Mouse (Mus musculus): Measurements from ENCODE around the gene Smok2b.
"Not testable (repeated sequence)": the region's sequence is repeated elsewhere in the genome, so short reads cannot be mapped to it uniquely, and the experiment has no call there.

GRCm38 (mm10) chr17:13229957-13230356 is at the start of gene Smok2b:
- not testable (repeated sequence) for TF ChIP-seq POLR2A (IDR thresholded peaks at IDR 0.05; ENCODE audit: low read depth, low read length); CTCF (IDR thresholded peaks at IDR 0.05; ENCODE audit: extremely low read depth, insufficient read length, insufficient replicate concordance, low read depth, low read length)
